Mouse (Mus musculus) gastrocnemius, adult 8-10 months (tissue): ENCODE results near the gene Tex35. TPM values are rescaled to one million over a fixed set of nuclear protein-coding genes. Genes with fewer than 3 reads are reported as not detected.

Experiments used
- DNase-seq, 2 experiments: peaks; one replicate each; pipeline ENCODE4 v3.0.0; 2022; ENCODE audit warnings: low spot score in 2 of 2
- total RNA-seq, 4 experiments: library from RNA; stranded (reverse); gene quantifications; 2 replicates each; pipeline ENCODE4 v1.2.4; 2022

Tex35 gene
- total RNA-seq, 4 experiments from 2014 or later = not detected

GRCm38 (mm10) chr1:157055288-157055831 lies 53.1 kb downstream of the Tex35 start:
- DNase-seq = no peak

GRCm38 (mm10) chr1:157054659-157055058 lies 53.8 kb downstream of the Tex35 start:
- no peak for DNase-seq

- no peak for DNase-seq
Measured at GRCm38 (mm10) chr1:157049886-157050285, 58.6 kb downstream of the Tex35 start.

Other genes starting within 250 kb of the Tex35 start
- gene Ralgps2, start 169.1 kb downstream of the Tex35 start, total RNA-seq = under 1 TPM; 0.44 to 0.94 (median 0.76) TPM